Mouse (Mus musculus) heart, adult 2 months (tissue): Measurements from ENCODE around the gene Hoxb9.

ENCODE experiments used
- CTCF ChIP-seq: fragments of 200-600 bp; IDR thresholded peaks from 2 replicates; pipeline ENCODE4 v1.8.1; 2022; ENCODE audit warnings: antibody characterized with exemption, mild to moderate bottlenecking, moderate library complexity
- EP300 ChIP-seq: fragments of 200-500 bp; IDR thresholded peaks from 2 replicates; pipeline ENCODE4 v1.6.1; 2011; ENCODE audit warnings: low read depth, low read length, control low read depth; ENCODE audit not compliant: insufficient read depth
- POLR2A ChIP-seq: fragments of 200-500 bp; IDR thresholded peaks from 2 replicates; pipeline ENCODE4 v1.6.1; 2011; ENCODE audit warnings: mild to moderate bottlenecking, low read depth, low read length, control low read depth; ENCODE audit not compliant: insufficient read depth

DNA sequence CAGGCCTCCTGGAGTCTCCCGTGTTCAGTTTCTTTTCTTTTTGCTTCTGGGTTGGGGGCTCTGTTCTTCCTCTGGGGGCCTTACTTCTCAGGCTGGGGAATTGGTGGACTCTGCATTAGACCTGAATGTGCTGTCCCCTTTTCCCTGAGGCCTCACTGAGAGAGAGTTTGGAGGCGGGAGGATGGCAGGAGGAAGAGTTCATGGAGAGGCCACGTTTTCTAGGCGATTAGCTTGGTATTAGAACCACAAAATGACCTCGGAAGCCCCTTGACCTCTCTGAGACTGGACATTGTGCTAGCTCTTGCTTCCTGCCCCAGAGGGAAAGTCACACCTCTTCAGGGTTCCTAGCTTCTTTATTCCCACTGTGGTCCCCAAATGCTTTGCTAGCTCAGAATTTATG lies 52.9 kb downstream of the Hoxb9 start:
- TF ChIP-seq POLR2A, result no peak
- no peak for TF ChIP-seq EP300
- no peak for TF ChIP-seq CTCF
